Mouse (Mus musculus): Measurements from ENCODE around the gene Lyzl6. TPM values are rescaled to one million over a fixed set of nuclear protein-coding genes. Genes with fewer than 3 reads are reported as not detected.
A peak's percentile ranks its signal among the peaks of the same experiment; 100 is the strongest.

Lyzl6 gene
- polyA plus RNA-seq, 1 experiment from 2014 or later, result not detected

DNA sequence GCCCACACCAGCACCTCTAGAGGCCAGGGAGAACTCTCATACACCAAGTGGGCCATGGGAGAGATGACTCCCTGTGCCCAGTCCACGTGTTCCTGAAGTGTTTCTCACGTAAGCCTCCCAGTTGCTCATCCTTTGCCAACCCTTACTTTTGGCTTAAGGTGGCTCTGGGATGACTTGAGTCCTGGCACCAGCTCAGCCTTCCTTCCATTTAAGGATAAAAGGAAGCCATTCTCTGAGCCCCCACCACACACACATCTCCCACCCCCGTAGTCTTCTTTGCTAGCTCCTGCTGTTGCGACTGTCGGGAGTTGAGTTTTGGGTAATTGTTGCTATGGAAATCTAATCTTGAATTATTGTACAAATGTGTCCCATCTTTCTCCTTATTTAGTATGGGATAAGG is 23.9 kb upstream of the Lyzl6 start:
- no peak for ATAC-seq (ENCODE audit: low FRiP score, low TSS enrichment)
- WGBS, result 76% methylated on average over 5 of the region's 5 CpGs
- Histone ChIP-seq H3K27ac (ENCODE audit: low read length) (no peak overlapping the region), H3K4me3 (ENCODE audit: low read length) (no peak overlapping the region), H3K36me3 (ENCODE audit: insufficient read depth, low read length) (no peaks in the 10 kb centered on the region), H3K27me3 (ENCODE audit: insufficient read depth, low read length) (no peaks in the 10 kb centered on the region), H3K9ac (replicated peaks; ENCODE audit: low read length) (no peak overlapping the region), H3K9me3 (ENCODE audit: low read length) (no peaks in the 10 kb centered on the region), H3K4me1 (ENCODE audit: insufficient read depth, low read length) (no peaks in the 10 kb centered on the region), H3K4me2 (replicated peaks; ENCODE audit: low read depth, low read length) (no peak overlapping the region)

GRCm38 (mm10) chr11:103661863-103662262 is 23.2 kb upstream of the Lyzl6 start:
- H3K4me3 ChIP-seq (ENCODE audit: low read length), result no peak overlapping the region
- H3K36me3 ChIP-seq (ENCODE audit: insufficient read depth, low read length), result no peaks in the 10 kb centered on the region
- no peaks in the 10 kb centered on the region for H3K4me1 ChIP-seq (ENCODE audit: insufficient read depth, low read length)
- no peaks in the 10 kb centered on the region; the same call in 1 of the 2 replicates for H3K27me3 ChIP-seq (ENCODE audit: insufficient read depth, low read length)
- WGBS, result 54% methylated on average over 4 of the region's 4 CpGs
- H3K27ac ChIP-seq (ENCODE audit: low read length), result no peak overlapping the region
- no peak for ATAC-seq (ENCODE audit: low FRiP score, low TSS enrichment)
- no peaks in the 10 kb centered on the region for H3K9me3 ChIP-seq (ENCODE audit: low read length)
- no peak overlapping the region for H3K4me2 ChIP-seq (replicated peaks; ENCODE audit: low read depth, low read length)
- no peak overlapping the region for H3K9ac ChIP-seq (replicated peaks; ENCODE audit: low read length)

DNA sequence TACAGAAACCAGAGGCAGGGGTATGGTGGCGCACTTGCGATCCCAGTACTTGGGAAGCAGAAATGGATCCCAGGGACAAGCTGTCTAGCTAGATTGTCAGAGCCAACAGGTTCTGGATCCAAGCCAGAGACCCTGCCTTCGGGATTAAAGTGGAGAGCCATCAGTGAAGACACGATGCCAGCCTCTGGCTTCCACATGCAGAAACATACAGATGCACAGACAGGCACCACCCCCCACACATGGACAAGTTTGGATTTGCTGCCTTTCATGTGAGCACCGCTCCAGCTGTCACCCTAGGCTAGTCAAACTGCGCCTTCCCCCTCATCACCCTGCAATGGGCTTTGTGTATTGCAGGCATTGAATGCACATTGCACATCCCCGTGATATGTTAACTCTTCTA is 19.5 kb upstream of the Lyzl6 start:
- H3K4me1 ChIP-seq (ENCODE audit: insufficient read depth, low read length), result no peaks in the 10 kb centered on the region
- no peak for ATAC-seq (ENCODE audit: low FRiP score, low TSS enrichment)
- no peaks in the 10 kb centered on the region for H3K36me3 ChIP-seq (ENCODE audit: insufficient read depth, low read length)
- no peak overlapping the region for H3K27ac ChIP-seq (ENCODE audit: low read length)
- WGBS, result 89% methylated on average over 7 of the region's 7 CpGs
- H3K9ac ChIP-seq (replicated peaks; ENCODE audit: low read length), result no peak overlapping the region
- H3K27me3 ChIP-seq (ENCODE audit: insufficient read depth, low read length), result peaks cover 18% of the 10 kb centered on the region
- no peak overlapping the region for H3K4me2 ChIP-seq (replicated peaks; ENCODE audit: low read depth, low read length)
- no peak overlapping the region for H3K4me3 ChIP-seq (ENCODE audit: low read length)
- no peaks in the 10 kb centered on the region for H3K9me3 ChIP-seq (ENCODE audit: low read length)

GRCm38 (mm10) chr11:103656520-103656919 is 17.8 kb upstream of the Lyzl6 start:
- Histone ChIP-seq H3K36me3 (ENCODE audit: insufficient read depth, low read length) (no peaks in the 10 kb centered on the region), H3K9ac (replicated peaks; ENCODE audit: low read length) (no peak overlapping the region), H3K27ac (ENCODE audit: low read length) (no peak overlapping the region), H3K4me1 (ENCODE audit: insufficient read depth, low read length) (no peaks in the 10 kb centered on the region), H3K4me3 (ENCODE audit: low read length) (no peak overlapping the region), H3K9me3 (ENCODE audit: low read length) (no peaks in the 10 kb centered on the region), H3K27me3 (ENCODE audit: insufficient read depth, low read length) (peaks cover 35% of the 10 kb centered on the region), H3K4me2 (replicated peaks; ENCODE audit: low read depth, low read length) (no peak overlapping the region)
- ATAC-seq (ENCODE audit: low FRiP score, low TSS enrichment), result 0 out of 2 replicates have a peak, but pooled peaks have one; percentile 42
- WGBS, result 2% methylated on average over 3 of the region's 3 CpGs

GRCm38 (mm10) chr11:103653359-103653965 is 14.8 kb upstream of the Lyzl6 start:
- peaks cover 66% of the 10 kb centered on the region for H3K27me3 ChIP-seq (ENCODE audit: insufficient read depth, low read length)
- peaks cover 12% of the 10 kb centered on the region for H3K4me1 ChIP-seq (ENCODE audit: insufficient read depth, low read length)
- H3K27ac ChIP-seq (ENCODE audit: low read length), result no peak overlapping the region
- H3K36me3 ChIP-seq (ENCODE audit: insufficient read depth, low read length), result no peaks in the 10 kb centered on the region
- WGBS, result 71% methylated on average over 10 of the region's 10 CpGs
- H3K4me3 ChIP-seq (ENCODE audit: low read length), result no peak overlapping the region
- no peak overlapping the region for H3K9ac ChIP-seq (replicated peaks; ENCODE audit: low read length)
- ATAC-seq (ENCODE audit: low FRiP score, low TSS enrichment), result no peak
- no peaks in the 10 kb centered on the region for H3K9me3 ChIP-seq (ENCODE audit: low read length)
- no peak overlapping the region for H3K4me2 ChIP-seq (replicated peaks; ENCODE audit: low read depth, low read length)

- H3K4me1 ChIP-seq (ENCODE audit: insufficient read depth, low read length), result peaks cover 12% of the 10 kb centered on the region
- 81% methylated on average over 6 of the region's 6 CpGs for WGBS
- no peak overlapping the region for H3K4me3 ChIP-seq (ENCODE audit: low read length)
- peaks cover 85% of the 10 kb centered on the region for H3K27me3 ChIP-seq (ENCODE audit: insufficient read depth, low read length)
- no peak overlapping the region for H3K9ac ChIP-seq (replicated peaks; ENCODE audit: low read length)
- H3K4me2 ChIP-seq (replicated peaks; ENCODE audit: low read depth, low read length), result no peak overlapping the region
- no peak for ATAC-seq (ENCODE audit: low FRiP score, low TSS enrichment)
- H3K27ac ChIP-seq (ENCODE audit: low read length), result no peak overlapping the region
- H3K36me3 ChIP-seq (ENCODE audit: insufficient read depth, low read length), result no peaks in the 10 kb centered on the region
- H3K9me3 ChIP-seq (ENCODE audit: low read length), result no peaks in the 10 kb centered on the region
Observed at GRCm38 (mm10) chr11:103651426-103651825, 12.7 kb upstream of the Lyzl6 start.

DNA sequence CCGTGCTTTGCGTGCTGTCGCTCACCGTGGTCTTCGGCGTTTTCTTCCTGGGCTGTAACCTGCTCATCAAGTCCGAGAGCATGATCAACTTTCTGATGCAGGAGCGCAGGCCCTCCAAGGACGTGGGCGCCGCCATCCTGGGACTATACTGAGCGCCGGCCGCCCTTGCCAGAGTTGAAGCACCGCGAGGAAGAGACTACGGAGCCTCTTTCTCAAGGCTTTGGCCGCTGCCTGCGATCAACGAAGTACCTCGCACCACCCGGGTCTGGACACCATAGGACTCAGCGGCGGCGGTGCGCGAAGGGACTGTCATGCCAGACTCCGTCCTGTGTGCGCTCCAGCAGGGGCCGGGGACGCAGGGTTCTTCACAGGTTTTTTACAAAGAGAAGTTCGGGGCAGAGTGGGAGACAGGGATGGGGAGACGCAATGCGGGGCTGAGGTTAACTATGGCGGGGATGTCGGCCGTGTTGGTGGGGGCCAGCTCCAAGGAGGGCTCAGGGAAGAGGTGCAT is 11.3 kb upstream of the Lyzl6 start:
- WGBS, result under 1% methylated on average over 37 of the region's 37 CpGs
- peak; percentile 15; the same call in 1 of the 2 replicates for ATAC-seq (ENCODE audit: low FRiP score, low TSS enrichment)
- no peak overlapping the region for H3K9ac ChIP-seq (replicated peaks; ENCODE audit: low read length)
- H3K27me3 ChIP-seq (ENCODE audit: insufficient read depth, low read length), result peaks cover 76% of the 10 kb centered on the region
- peak overlapping the region; percentile 56 for H3K4me2 ChIP-seq (replicated peaks; ENCODE audit: low read depth, low read length)
- no peak overlapping the region for H3K27ac ChIP-seq (ENCODE audit: low read length)
- peak overlapping the region; percentile 44 for H3K4me3 ChIP-seq (ENCODE audit: low read length)
- no peaks in the 10 kb centered on the region for H3K36me3 ChIP-seq (ENCODE audit: insufficient read depth, low read length)
- H3K4me1 ChIP-seq (ENCODE audit: insufficient read depth, low read length), result peaks cover 18% of the 10 kb centered on the region
- H3K9me3 ChIP-seq (ENCODE audit: low read length), result no peaks in the 10 kb centered on the region

GRCm38 (mm10) chr11:103649301-103649982 is 10.8 kb upstream of the Lyzl6 start, which contains the start of gene Rprml:
Rprml (plus strand) TSS chr11:103649570.
- Histone ChIP-seq H3K27ac (ENCODE audit: low read length) (no peak within 1 kb of the TSS), H3K4me2 (replicated peaks; ENCODE audit: low read depth, low read length) (peak within 1 kb of the TSS; percentile 56), H3K4me3 (ENCODE audit: low read length) (peak within 1 kb of the TSS; percentile 44), H3K27me3 (ENCODE audit: insufficient read depth, low read length) (peaks cover 73% of the 10 kb centered on the region), H3K36me3 (ENCODE audit: insufficient read depth, low read length) (no peaks in the 10 kb centered on the region), H3K4me1 (ENCODE audit: insufficient read depth, low read length) (peaks cover 18% of the 10 kb centered on the region), H3K9ac (replicated peaks; ENCODE audit: low read length) (no peak within 1 kb of the TSS), H3K9me3 (ENCODE audit: low read length) (peaks cover 1% of the 10 kb centered on the region; the same call in 1 of the 2 replicates)
- 0 out of 2 replicates have a peak, but pooled peaks have one; percentile 23 for ATAC-seq (ENCODE audit: low FRiP score, low TSS enrichment)
- WGBS, result under 1% methylated on average over 71 of the region's 71 CpGs

GRCm38 (mm10) chr11:103648656-103649055 is 10.0 kb upstream of the Lyzl6 start:
- WGBS, result 34% methylated on average over 7 of the region's 7 CpGs
- no peak overlapping the region for H3K9ac ChIP-seq (replicated peaks; ENCODE audit: low read length)
- no peaks in the 10 kb centered on the region for H3K36me3 ChIP-seq (ENCODE audit: insufficient read depth, low read length)
- H3K9me3 ChIP-seq (ENCODE audit: low read length), result peaks cover 4% of the 10 kb centered on the region; the same call in 1 of the 2 replicates
- peaks cover 70% of the 10 kb centered on the region for H3K27me3 ChIP-seq (ENCODE audit: insufficient read depth, low read length)
- H3K4me3 ChIP-seq (ENCODE audit: low read length), result no peak overlapping the region
- no peak overlapping the region for H3K4me2 ChIP-seq (replicated peaks; ENCODE audit: low read depth, low read length)
- H3K4me1 ChIP-seq (ENCODE audit: insufficient read depth, low read length), result peaks cover 18% of the 10 kb centered on the region
- H3K27ac ChIP-seq (ENCODE audit: low read length), result no peak overlapping the region
- no peak for ATAC-seq (ENCODE audit: low FRiP score, low TSS enrichment)
